ENCODE assay signal across 8 mouse cellular contexts in the genomic region with DNA sequence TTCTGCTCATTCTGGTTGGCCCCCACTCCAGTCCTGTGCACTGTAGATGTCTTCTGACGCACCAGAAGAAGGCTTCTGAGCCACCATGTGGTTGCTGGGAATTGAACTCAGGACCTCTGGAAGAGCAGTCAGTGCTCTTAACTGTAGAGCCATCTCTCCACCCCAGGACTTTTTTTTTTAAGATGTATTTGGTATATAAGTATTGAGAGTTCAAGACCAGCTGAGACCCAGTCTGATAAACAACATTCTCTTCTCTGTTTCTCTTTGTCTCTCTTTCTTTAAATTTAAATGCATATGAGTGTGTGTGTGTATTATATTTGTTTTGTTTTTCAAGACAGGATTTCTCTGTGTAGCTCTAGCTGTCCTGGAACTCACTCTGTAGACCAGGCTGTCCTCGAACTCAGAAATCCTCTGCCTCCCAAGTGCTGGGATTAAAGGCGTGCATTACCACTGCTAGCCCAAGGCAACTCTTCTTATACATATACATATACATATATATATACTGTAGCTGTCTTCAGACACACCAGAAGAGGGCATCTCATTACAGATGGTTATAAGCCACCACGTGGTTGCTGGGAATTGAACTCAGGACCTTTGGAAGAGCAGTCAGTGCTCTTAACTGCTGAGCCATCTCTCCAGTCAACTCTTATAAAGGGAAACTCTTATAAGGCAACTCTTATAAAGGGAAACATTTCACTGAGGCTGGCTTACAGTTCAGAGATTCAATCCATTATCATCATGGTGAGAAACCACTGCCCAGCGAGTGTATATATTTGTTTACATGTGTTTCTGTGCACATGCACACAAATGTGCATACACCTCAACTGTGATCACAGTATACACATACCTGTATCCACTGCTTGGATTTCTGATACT. TPM values are rescaled to one million over a fixed set of nuclear protein-coding genes. Genes with fewer than 3 reads are reported as not detected.
DNase-seq lines count a peak whose midpoint lies in the region; ATAC-seq and TF ChIP-seq lines count a peak whose summit lies in the region.
"Not testable (repeated sequence)": the region's sequence is repeated elsewhere in the genome, so short reads cannot be mapped to it uniquely, and the experiment has no call there.

No protein-coding gene starts in this region.

- H3K4me1 ChIP-seq in forebrain, embryonic 11.5 days (replicated peaks; ENCODE audit: control insufficient read depth, insufficient read depth, low read length); hindbrain, postnatal 0 days (ENCODE audit: insufficient read depth, low read length): not testable (repeated sequence)
- H3K4me1 ChIP-seq in heart, embryonic 13.5 days: peaks cover 19% of the 10 kb centered on the region
- H3K4me1 ChIP-seq in limb, embryonic 10.5 days: peaks cover 17% of the 10 kb centered on the region
- H3K4me1 ChIP-seq in liver, embryonic 16.5 days (ENCODE audit: control insufficient read depth, low read depth, low read length): peaks cover 14% of the 10 kb centered on the region
- H3K4me1 ChIP-seq in midbrain, embryonic 16.5 days (ENCODE audit: control insufficient read depth, insufficient read depth, low read length): peaks cover 14% of the 10 kb centered on the region
- peaks cover 15% of the 10 kb centered on the region for H3K4me1 ChIP-seq in stomach, embryonic 16.5 days (ENCODE audit: control insufficient read depth, insufficient read depth, low read length)

- H3K27ac ChIP-seq in forebrain, embryonic 11.5 days (ENCODE audit: low read depth, low read length): not testable (repeated sequence)
- peak overlapping the region; percentile 85 for H3K27ac ChIP-seq in heart, embryonic 13.5 days (replicated peaks)
- peak overlapping the region; percentile 91 for H3K27ac ChIP-seq in hindbrain, postnatal 0 days
- peak overlapping the region; percentile 31; the same call in 1 of the 2 replicates for H3K27ac ChIP-seq in limb, embryonic 10.5 days
- H3K27ac ChIP-seq in liver, embryonic 16.5 days (ENCODE audit: low read length): peak overlapping the region; percentile 33; the same call in 1 of the 2 replicates
- H3K27ac ChIP-seq in midbrain, embryonic 16.5 days (ENCODE audit: low read length): peak overlapping the region; percentile 81
- peak overlapping the region; percentile 79 for H3K27ac ChIP-seq in stomach, embryonic 16.5 days (ENCODE audit: low read length)

- peaks cover 14% of the 10 kb centered on the region; the same call in 1 of the 2 replicates for H3K36me3 ChIP-seq in forebrain, embryonic 11.5 days (ENCODE audit: control insufficient read depth, insufficient read depth, low read length)
- H3K36me3 ChIP-seq in heart, embryonic 13.5 days: peaks cover 35% of the 10 kb centered on the region
- H3K36me3 ChIP-seq in hindbrain, postnatal 0 days (ENCODE audit: insufficient read depth, low read length): peaks cover 24% of the 10 kb centered on the region
- H3K36me3 ChIP-seq in limb, embryonic 10.5 days: peaks cover 36% of the 10 kb centered on the region
- H3K36me3 ChIP-seq in liver, embryonic 16.5 days (ENCODE audit: control insufficient read depth, insufficient read depth): peaks cover 22% of the 10 kb centered on the region
- H3K36me3 ChIP-seq in midbrain, embryonic 16.5 days (ENCODE audit: control insufficient read depth, insufficient read depth, low read length): peaks cover 19% of the 10 kb centered on the region
- peaks cover 16% of the 10 kb centered on the region; the same call in 1 of the 2 replicates for H3K36me3 ChIP-seq in stomach, embryonic 16.5 days (ENCODE audit: control insufficient read depth, insufficient read depth, low read length)

- not testable (repeated sequence) for H3K4me3 ChIP-seq in forebrain, embryonic 11.5 days (ENCODE audit: low read depth, low read length); limb, embryonic 10.5 days; liver, embryonic 16.5 days (ENCODE audit: low read depth, low read length); stomach, embryonic 16.5 days (replicated peaks; ENCODE audit: low read length)
- peak overlapping the region; percentile 54; the same call in 1 of the 2 replicates for H3K4me3 ChIP-seq in heart, embryonic 13.5 days
- peak overlapping the region; percentile 41; the same call in 1 of the 2 replicates for H3K4me3 ChIP-seq in hindbrain, postnatal 0 days (ENCODE audit: low read length)
- H3K4me3 ChIP-seq in midbrain, embryonic 16.5 days (ENCODE audit: low read depth, low read length): peak overlapping the region; percentile 42

- H3K4me2 ChIP-seq in forebrain, embryonic 11.5 days (ENCODE audit: low read depth, low read length, severe bottlenecking): peak overlapping the region; percentile 35; the same call in 1 of the 2 replicates
- H3K4me2 ChIP-seq in heart, embryonic 13.5 days: peak overlapping the region; percentile 78
- H3K4me2 ChIP-seq in hindbrain, postnatal 0 days (ENCODE audit: low read depth, low read length): peak overlapping the region; percentile 58
- H3K4me2 ChIP-seq in liver, embryonic 16.5 days (ENCODE audit: low read depth, low read length): peak overlapping the region; percentile 79; the same call in 1 of the 2 replicates
- peak overlapping the region; percentile 59 for H3K4me2 ChIP-seq in midbrain, embryonic 16.5 days (ENCODE audit: low read length)
- peak overlapping the region; percentile 41 for H3K4me2 ChIP-seq in stomach, embryonic 16.5 days (ENCODE audit: low read depth, low read length)

- WGBS in forebrain, embryonic 11.5 days: 68% methylated on average over 5 of the region's 5 CpGs
- WGBS in heart, embryonic 13.5 days: 65% methylated on average over 5 of the region's 5 CpGs
- WGBS in hindbrain, postnatal 0 days: 61% methylated on average over 5 of the region's 5 CpGs
- WGBS in limb, embryonic 10.5 days: 69% methylated on average over 5 of the region's 5 CpGs
- 54% methylated on average over 5 of the region's 5 CpGs for WGBS in liver, embryonic 16.5 days (ENCODE audit: insufficient replicate concordance)
- 63% methylated on average over 5 of the region's 5 CpGs for WGBS in midbrain, embryonic 16.5 days
- WGBS in stomach, embryonic 16.5 days: 66% methylated on average over 5 of the region's 5 CpGs

- peak; percentile 13; the same call in 1 of the 2 replicates for TF ChIP-seq CTCF in hindbrain, postnatal 0 days (IDR thresholded peaks at IDR 0.05; ENCODE audit: low read depth)

- not testable (repeated sequence) for ATAC-seq in forebrain, embryonic 11.5 days (replicated peaks; ENCODE audit: low FRiP score); heart, embryonic 13.5 days (ENCODE audit: extremely low read depth, insufficient number of reproducible peaks, low FRiP score, low TSS enrichment); hindbrain, postnatal 0 days; liver, embryonic 16.5 days (ENCODE audit: low read depth); midbrain, embryonic 16.5 days; stomach, embryonic 16.5 days (ENCODE audit: insufficient read depth, low FRiP score)

- H3K9ac ChIP-seq in forebrain, embryonic 11.5 days (ENCODE audit: low read length); hindbrain, postnatal 0 days (replicated peaks; ENCODE audit: low read length); liver, embryonic 16.5 days (ENCODE audit: low read depth, low read length); stomach, embryonic 16.5 days (ENCODE audit: low read length): not testable (repeated sequence)
- H3K9ac ChIP-seq in heart, embryonic 13.5 days: peak overlapping the region; percentile 81
- peak overlapping the region; percentile 50; the same call in 1 of the 2 replicates for H3K9ac ChIP-seq in midbrain, embryonic 16.5 days (ENCODE audit: low read depth, low read length)

- not testable (repeated sequence) for H3K9me3 ChIP-seq in forebrain, embryonic 11.5 days (ENCODE audit: control insufficient read depth, low read length); heart, embryonic 13.5 days; hindbrain, postnatal 0 days (ENCODE audit: low read length); limb, embryonic 10.5 days (replicated peaks); liver, embryonic 16.5 days (replicated peaks; ENCODE audit: control insufficient read depth, low read length); midbrain, embryonic 16.5 days (replicated peaks; ENCODE audit: control insufficient read depth, low read length, poor library complexity, severe bottlenecking); stomach, embryonic 16.5 days (replicated peaks; ENCODE audit: control insufficient read depth, low read length)

- DNase-seq in MEL-GATA-1-ER (ENCODE audit: extremely low read depth, low read depth): peak; percentile 71
- DNase-seq in forebrain, embryonic 11.5 days (ENCODE audit: low spot score); hindbrain, postnatal 0 days (ENCODE audit: low spot score); limb, embryonic 10.5 days (ENCODE audit: low spot score): not testable (repeated sequence)

- not testable (repeated sequence) for H3K27me3 ChIP-seq in forebrain, embryonic 11.5 days (ENCODE audit: control insufficient read depth, insufficient read depth, low read length); heart, embryonic 13.5 days (replicated peaks); hindbrain, postnatal 0 days (ENCODE audit: insufficient read depth, low read length); limb, embryonic 10.5 days (ENCODE audit: low read depth, poor library complexity, severe bottlenecking); liver, embryonic 16.5 days (ENCODE audit: control insufficient read depth, insufficient read depth, low read depth, low read length); midbrain, embryonic 16.5 days (ENCODE audit: control insufficient read depth, insufficient read depth, low read depth, low read length); stomach, embryonic 16.5 days (ENCODE audit: control insufficient read depth, insufficient read depth, low read length)

RNA-seq across cellular contexts. Expression of a gene that starts 23.7 kb away (rescaled TPM):
- polyA plus RNA-seq in forebrain, embryonic 11.5 days (2014; fragmentation: Nextera tagmentation; extraction: Ambion mirVana): 74.5 and 84.0 TPM in 2 replicates
- 29.3 and 30.3 TPM in 2 replicates for polyA plus RNA-seq in heart, embryonic 13.5 days (2015; fragmentation: Nextera tagmentation; extraction: Ambion mirVana)
- 46.1 and 51.9 TPM in 2 replicates for total RNA-seq in hindbrain, postnatal 0 days (2014; rRNA removed)
- 34.5 and 35.1 TPM in 2 replicates for polyA plus RNA-seq in hindbrain, postnatal 0 days (2015; fragmentation: Nextera tagmentation; extraction: Ambion mirVana)
- polyA plus RNA-seq in limb, embryonic 10.5 days (2016; fragmentation: Nextera tagmentation; extraction: Ambion mirVana): 94.0 and 95.2 TPM in 2 replicates
- polyA plus RNA-seq in liver, embryonic 16.5 days (2015; fragmentation: Nextera tagmentation; extraction: Ambion mirVana): 22.2 and 22.4 TPM in 2 replicates
- polyA plus RNA-seq in midbrain, embryonic 16.5 days (2015; fragmentation: Nextera tagmentation; extraction: Ambion mirVana): 42.6 and 44.4 TPM in 2 replicates
- 45.6 TPM in 2 replicates for polyA plus RNA-seq in stomach, embryonic 16.5 days (2015; fragmentation: Nextera tagmentation; extraction: Ambion mirVana)

RNA-seq across cellular contexts. Expression of a gene that starts 31.2 kb away (rescaled TPM):
- polyA plus RNA-seq in forebrain, embryonic 11.5 days (2014; fragmentation: Nextera tagmentation; extraction: Ambion mirVana): 188 and 191 TPM in 2 replicates
- polyA plus RNA-seq in heart, embryonic 13.5 days (2015; fragmentation: Nextera tagmentation; extraction: Ambion mirVana): 68.7 and 72.2 TPM in 2 replicates
- 33.7 TPM in 2 replicates for total RNA-seq in hindbrain, postnatal 0 days (2014; rRNA removed)
- polyA plus RNA-seq in hindbrain, postnatal 0 days (2015; fragmentation: Nextera tagmentation; extraction: Ambion mirVana): 84.0 and 95.5 TPM in 2 replicates
- 188 and 193 TPM in 2 replicates for polyA plus RNA-seq in limb, embryonic 10.5 days (2016; fragmentation: Nextera tagmentation; extraction: Ambion mirVana)
- 21.5 and 24.3 TPM in 2 replicates for polyA plus RNA-seq in liver, embryonic 16.5 days (2015; fragmentation: Nextera tagmentation; extraction: Ambion mirVana)
- 141 and 142 TPM in 2 replicates for polyA plus RNA-seq in midbrain, embryonic 16.5 days (2015; fragmentation: Nextera tagmentation; extraction: Ambion mirVana)
- polyA plus RNA-seq in stomach, embryonic 16.5 days (2015; fragmentation: Nextera tagmentation; extraction: Ambion mirVana): 79.3 and 85.4 TPM in 2 replicates
